Mouse (Mus musculus): Measurements from ENCODE around the gene Uox. TPM values are rescaled to one million over a fixed set of nuclear protein-coding genes. Genes with fewer than 3 reads are reported as not detected.

Gene Uox
- not detected for total RNA-seq (2021)
- long read RNA-seq, experiment 1: 0 reads
- long read RNA-seq, experiment 2: 0 reads

- intact Hi-C loops (cut with DNase I; ENCODE audit: low total_unique reads): no loop called here
- DNase-seq: no peak
These were observed at the start of gene Uox for GRCm38 (mm10) chr3:146570148-146570782. Uox (plus strand) TSS chr3:146570426.

GRCm38 (mm10) chr3:146520798-146521651 is 49.2 kb upstream of the Uox start, which contains the start of gene Rpf1:
Rpf1 (minus strand) TSS chr3:146521429.
- DNase-seq: peak; percentile 88
- intact Hi-C loops (cut with DNase I; ENCODE audit: low total_unique reads): no loop called here

GRCm38 (mm10) chr3:146521652-146522020 is 48.6 kb upstream of the Uox start:
- intact Hi-C loops (cut with DNase I; ENCODE audit: low total_unique reads): no loop called here
- DNase-seq: no peak

GRCm38 (mm10) chr3:146528335-146528734 is 41.9 kb upstream of the Uox start:
- intact Hi-C loops (cut with DNase I; ENCODE audit: low total_unique reads): no loop called here
- no peak for DNase-seq

GRCm38 (mm10) chr3:146534986-146535385 is 35.2 kb upstream of the Uox start:
- DNase-seq: no peak
- intact Hi-C loops (cut with DNase I; ENCODE audit: low total_unique reads): no loop called here

GRCm38 (mm10) chr3:146540521-146541273 is 29.5 kb upstream of the Uox start:
- intact Hi-C loops (cut with DNase I; ENCODE audit: low total_unique reads): no loop called here
- no peak for DNase-seq

- intact Hi-C loops (cut with DNase I; ENCODE audit: low total_unique reads): no loop called here
- no peak for DNase-seq
These were observed 26.6 kb upstream of the Uox start for GRCm38 (mm10) chr3:146543632-146544031.

- no peak for DNase-seq
- intact Hi-C loops (cut with DNase I; ENCODE audit: low total_unique reads): no loop called here
These were observed 15.4 kb upstream of the Uox start for GRCm38 (mm10) chr3:146554816-146555215.

GRCm38 (mm10) chr3:146556567-146556966 is 13.7 kb upstream of the Uox start:
- no peak for DNase-seq
- intact Hi-C loops (cut with DNase I; ENCODE audit: low total_unique reads): no loop called here

- no peak for DNase-seq
- intact Hi-C loops (cut with DNase I; ENCODE audit: low total_unique reads): no loop called here
These were observed 12.7 kb upstream of the Uox start for GRCm38 (mm10) chr3:146557507-146557906.

GRCm38 (mm10) chr3:146562936-146563335 is 7.3 kb upstream of the Uox start:
- DNase-seq: no peak
- intact Hi-C loops (cut with DNase I; ENCODE audit: low total_unique reads): loop anchor here (10.0 kb wide), 4 partner anchors 172 to 352 kb away; no protein-coding TSS in a partner anchor

- intact Hi-C loops (cut with DNase I; ENCODE audit: low total_unique reads): loop anchor here (10.0 kb wide), 4 partner anchors 170 to 350 kb away; no protein-coding TSS in a partner anchor
- peak; percentile 67 for DNase-seq
These were observed 5.8 kb upstream of the Uox start for GRCm38 (mm10) chr3:146564268-146565064.

GRCm38 (mm10) chr3:146565065-146565411 is 5.2 kb upstream of the Uox start:
- intact Hi-C loops (cut with DNase I; ENCODE audit: low total_unique reads): loop anchor here (10.0 kb wide), 4 partner anchors 170 to 350 kb away; no protein-coding TSS in a partner anchor
- DNase-seq: no peak

- DNase-seq: no peak
- intact Hi-C loops (cut with DNase I; ENCODE audit: low total_unique reads): loop anchor here (10.0 kb wide), 4 partner anchors 167 to 347 kb away; no protein-coding TSS in a partner anchor
These were observed 2.9 kb upstream of the Uox start for GRCm38 (mm10) chr3:146567366-146567765.

- intact Hi-C loops (cut with DNase I; ENCODE audit: low total_unique reads): loop anchor here (10.0 kb wide), 4 partner anchors 167 to 347 kb away; no protein-coding TSS in a partner anchor
- no peak for DNase-seq
These were observed 2.2 kb upstream of the Uox start for GRCm38 (mm10) chr3:146567884-146568530.

GRCm38 (mm10) chr3:146569594-146569993 is 632 bp upstream of the Uox start:
- no peak for DNase-seq
- intact Hi-C loops (cut with DNase I; ENCODE audit: low total_unique reads): loop anchor here (10.0 kb wide), 4 partner anchors 165 to 345 kb away; no protein-coding TSS in a partner anchor

GRCm38 (mm10) chr3:146570939-146571338 is 713 bp downstream of the Uox start:
- DNase-seq: no peak
- intact Hi-C loops (cut with DNase I; ENCODE audit: low total_unique reads): no loop called here

GRCm38 (mm10) chr3:146571341-146571740 is 1.1 kb downstream of the Uox start:
- DNase-seq: no peak
- intact Hi-C loops (cut with DNase I; ENCODE audit: low total_unique reads): no loop called here

- DNase-seq: no peak
- intact Hi-C loops (cut with DNase I; ENCODE audit: low total_unique reads): no loop called here
These were observed 7.4 kb downstream of the Uox start for GRCm38 (mm10) chr3:146577591-146577990.

Measured in gastrocnemius, postnatal 14 days (tissue).